Mouse (Mus musculus) erythroblast, embryonic 14.5 days (primary cell): ENCODE measurements around the gene 5730522E02Rik.

Experiments used
- GATA1 ChIP-seq: IDR thresholded peaks from 2 replicates; pipeline ENCODE4 v1.6.1; 2012; ENCODE audit warnings: low read length, inconsistent platforms, mixed read lengths
- TAL1 ChIP-seq: IDR thresholded peaks from 3 replicates; pipeline ENCODE4 v1.6.1; 2012; ENCODE audit warnings: low read length, inconsistent platforms, mixed read lengths

GRCm38 (mm10) chr11:26086679-26087078 lies 123.9 kb downstream of the 5730522E02Rik start:
- no peak for TF ChIP-seq GATA1
- TF ChIP-seq TAL1, result no peak
